Mouse (Mus musculus): Measurements from ENCODE around the gene Sdk1. TPM values are rescaled to one million over a fixed set of nuclear protein-coding genes. Genes with fewer than 3 reads are reported as not detected.

The Sdk1 gene
- total RNA-seq (2014; fragmentation: Nextera tagmentation) (not detected in 2 replicates), total RNA-seq (2017) (not detected in 2 replicates)

DNA sequence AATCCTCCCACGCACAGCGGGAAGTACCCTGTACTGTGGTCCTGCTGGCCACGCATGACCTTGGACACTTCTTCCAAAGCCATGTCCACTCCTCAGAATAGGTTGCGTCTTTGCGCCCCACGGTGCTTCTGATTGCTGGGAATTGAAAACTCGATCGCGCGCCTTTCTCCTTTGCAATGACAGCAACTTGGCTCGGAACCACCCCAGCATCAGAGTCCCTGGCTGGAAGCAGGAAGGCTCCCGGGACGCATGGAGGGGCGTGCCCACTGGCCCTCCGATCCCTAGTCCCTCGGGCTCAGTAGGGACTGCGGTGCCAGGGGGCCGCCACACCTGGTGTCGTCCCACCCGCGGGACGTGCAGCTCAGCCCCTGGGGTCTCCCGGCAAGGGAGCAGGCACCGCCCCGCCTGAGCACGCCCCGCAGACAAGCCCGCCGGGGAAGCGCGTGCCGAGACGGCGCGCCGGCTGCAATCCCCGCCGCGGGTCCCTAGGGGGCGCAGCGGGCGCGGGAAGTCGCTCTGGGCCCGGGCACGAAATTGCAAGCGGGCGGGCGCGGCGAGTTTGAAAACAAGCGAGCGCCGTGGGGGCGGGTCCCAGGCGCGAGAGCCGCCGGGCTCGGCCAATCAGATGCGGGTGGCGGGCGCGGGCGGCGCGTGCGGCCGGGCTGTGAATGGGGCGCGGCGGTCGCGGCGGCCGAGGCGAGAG is at the start of gene Sdk1:
Gene Sdk1 (plus strand): TSS at position 650 of the 703 bp plus-strand sequence.
- ATAC-seq (replicated peaks; ENCODE audit: low FRiP score, low TSS enrichment, poor library complexity, severe bottlenecking) = peak; percentile 88

DNA sequence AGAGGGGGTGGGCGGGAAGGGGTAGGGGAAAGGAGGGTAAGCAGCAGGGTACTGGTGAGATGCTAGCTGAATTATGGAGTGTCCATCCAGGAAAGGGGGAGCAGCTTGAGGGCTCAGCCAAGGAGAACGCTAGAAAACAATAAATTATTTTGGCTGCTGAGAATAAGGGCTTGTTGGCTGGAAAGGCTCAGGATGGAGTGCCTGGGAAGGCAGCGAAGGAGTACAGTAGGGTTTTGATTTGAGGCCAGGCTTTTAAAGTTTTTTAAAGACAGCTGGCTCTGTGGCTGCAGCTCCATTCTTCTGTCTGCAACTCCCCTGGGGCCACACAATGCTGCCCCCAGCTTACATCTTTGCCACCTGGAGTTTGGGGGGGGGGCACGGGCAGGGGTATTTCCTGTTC is 44.0 kb upstream of the Sdk1 start:
- no peak for ATAC-seq (replicated peaks; ENCODE audit: low FRiP score, low TSS enrichment, poor library complexity, severe bottlenecking)

DNA sequence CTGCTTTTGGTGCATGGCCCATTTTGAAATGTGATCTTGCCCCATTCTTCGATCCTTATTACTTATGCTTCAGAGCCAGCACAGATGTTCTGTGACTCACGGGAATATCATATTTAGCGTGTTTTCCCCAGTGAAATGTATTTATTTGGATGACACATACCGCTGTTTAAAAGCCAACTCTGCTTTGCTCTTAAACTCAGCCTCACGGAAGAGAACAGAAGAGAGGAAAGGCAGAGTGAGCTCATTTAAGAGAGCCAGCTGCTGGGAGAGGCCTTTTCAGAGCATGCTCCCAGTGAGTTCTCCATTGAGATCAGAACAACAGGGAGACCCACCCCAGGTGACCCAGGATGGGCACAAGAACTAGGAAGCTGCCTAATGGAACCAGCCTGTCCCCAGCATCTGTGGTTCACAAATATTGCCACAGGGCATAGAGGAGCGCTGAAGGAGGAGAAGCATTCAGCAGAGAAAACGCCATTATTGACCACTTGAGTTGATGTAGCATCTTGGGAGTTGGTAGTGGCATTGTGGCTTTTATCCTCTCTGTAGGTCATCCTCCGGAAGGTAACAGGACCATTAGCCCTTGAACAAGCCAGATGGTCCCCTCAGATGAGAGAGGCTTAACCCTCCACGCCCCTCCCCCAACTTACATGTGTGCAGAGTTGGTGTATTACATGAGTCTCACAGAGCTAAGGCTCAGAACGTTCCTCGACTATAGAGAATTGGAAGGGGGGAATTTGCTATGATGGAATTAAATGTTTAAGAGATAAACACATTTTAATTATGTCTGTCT is 38.8 kb upstream of the Sdk1 start:
- ATAC-seq (replicated peaks; ENCODE audit: low FRiP score, low TSS enrichment, poor library complexity, severe bottlenecking) = no peak

DNA sequence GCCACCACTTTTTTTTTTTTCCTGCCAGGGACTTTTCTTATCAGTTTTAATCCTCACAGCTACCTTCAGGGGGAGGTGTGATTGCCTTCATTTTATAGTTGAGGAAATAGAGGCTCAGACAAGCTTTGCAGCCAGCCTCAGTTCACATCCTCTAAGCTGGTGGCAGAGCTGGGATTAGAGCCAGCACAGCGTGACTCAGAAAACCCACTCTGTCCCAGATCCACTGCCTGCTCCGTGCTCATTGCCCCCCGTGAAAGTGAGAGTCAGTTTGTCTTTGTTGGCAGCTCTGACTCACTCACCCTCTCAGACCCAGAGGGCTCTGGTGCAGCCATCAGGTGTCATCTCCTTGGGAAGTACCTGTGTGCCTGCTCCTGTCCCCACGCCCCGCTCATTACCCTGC is 34.2 kb upstream of the Sdk1 start:
- ATAC-seq (replicated peaks; ENCODE audit: low FRiP score, low TSS enrichment, poor library complexity, severe bottlenecking) = no peak

DNA sequence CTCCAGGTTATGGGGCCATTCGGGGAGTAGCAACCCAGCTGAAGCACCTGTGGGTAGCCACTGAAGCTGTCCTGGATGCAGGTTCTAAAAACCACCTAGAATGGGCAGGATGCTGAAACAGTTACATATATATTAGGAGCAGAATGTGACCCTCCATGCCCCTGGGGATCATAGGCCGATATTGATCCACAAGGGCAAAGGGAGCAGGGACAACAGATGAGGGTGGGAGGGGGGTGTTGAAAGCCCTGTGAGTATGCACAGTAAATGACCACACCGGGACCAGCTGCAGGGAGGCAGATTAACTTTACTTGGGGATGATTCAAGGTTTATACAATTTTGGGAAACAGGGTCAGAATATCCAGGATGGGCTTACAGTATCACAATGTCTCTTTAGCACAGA is 16.0 kb upstream of the Sdk1 start:
- ATAC-seq (replicated peaks; ENCODE audit: low FRiP score, low TSS enrichment, poor library complexity, severe bottlenecking) = no peak

DNA sequence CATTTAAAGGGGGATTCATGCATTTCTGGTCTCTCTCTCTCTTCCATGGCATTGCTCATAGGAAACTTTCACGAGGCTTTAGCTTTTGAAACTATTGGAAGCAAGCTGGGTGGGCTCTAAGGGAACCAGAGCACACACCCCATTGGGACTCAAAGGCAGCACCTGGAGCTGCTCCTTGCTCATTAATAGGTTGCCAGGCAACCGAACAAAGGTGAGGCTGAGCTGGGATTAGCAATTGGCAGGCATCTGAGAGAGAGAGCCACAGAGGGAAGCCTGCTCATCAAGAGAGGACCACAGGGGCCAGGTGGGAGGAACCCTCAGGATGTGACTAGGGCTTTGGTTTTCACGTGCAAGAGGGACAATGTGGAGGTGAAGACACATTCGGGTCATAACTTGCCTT is 7.0 kb upstream of the Sdk1 start:
- no peak for ATAC-seq (replicated peaks; ENCODE audit: low FRiP score, low TSS enrichment, poor library complexity, severe bottlenecking)

DNA sequence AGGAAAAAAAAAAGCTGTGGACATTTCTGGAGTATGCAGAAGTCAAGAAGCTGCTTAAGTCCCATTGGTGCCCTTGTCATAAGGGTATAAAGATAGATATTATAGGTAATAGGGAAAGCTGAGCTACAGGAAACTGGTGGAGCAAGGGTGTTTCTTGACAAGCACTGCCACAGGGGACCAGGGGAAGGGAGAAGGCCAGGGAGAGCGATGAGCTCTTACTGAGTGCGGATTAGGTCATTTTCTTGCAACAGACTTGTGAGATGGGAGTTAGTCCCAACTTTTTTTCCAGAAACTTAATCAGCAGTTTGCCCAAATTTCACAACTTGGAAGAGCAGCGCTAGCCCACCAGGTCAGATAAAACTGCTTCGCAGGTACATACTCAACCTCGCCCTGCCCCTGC is 1.9 kb upstream of the Sdk1 start:
- no peak for ATAC-seq (replicated peaks; ENCODE audit: low FRiP score, low TSS enrichment, poor library complexity, severe bottlenecking)

DNA sequence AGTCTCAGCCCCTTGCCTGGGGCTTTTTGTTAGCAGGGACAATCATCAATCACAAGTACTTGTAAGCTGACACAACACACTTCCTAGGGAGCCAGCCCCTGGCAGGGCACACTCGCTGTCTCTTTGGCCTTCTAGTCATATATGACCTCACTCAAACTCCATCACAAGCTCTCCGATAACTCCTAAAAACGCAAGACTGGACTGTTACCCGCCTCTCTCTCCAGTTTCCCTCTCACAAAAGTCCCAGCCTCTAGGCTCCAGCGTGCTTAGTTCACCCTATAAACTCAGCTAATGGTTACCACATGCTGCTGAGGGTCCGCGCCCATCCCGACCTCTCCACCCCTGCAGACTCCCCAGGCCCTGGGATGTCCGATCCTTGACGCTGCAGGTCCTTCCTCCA is 849 bp upstream of the Sdk1 start:
- ATAC-seq (replicated peaks; ENCODE audit: low FRiP score, low TSS enrichment, poor library complexity, severe bottlenecking) = no peak

DNA sequence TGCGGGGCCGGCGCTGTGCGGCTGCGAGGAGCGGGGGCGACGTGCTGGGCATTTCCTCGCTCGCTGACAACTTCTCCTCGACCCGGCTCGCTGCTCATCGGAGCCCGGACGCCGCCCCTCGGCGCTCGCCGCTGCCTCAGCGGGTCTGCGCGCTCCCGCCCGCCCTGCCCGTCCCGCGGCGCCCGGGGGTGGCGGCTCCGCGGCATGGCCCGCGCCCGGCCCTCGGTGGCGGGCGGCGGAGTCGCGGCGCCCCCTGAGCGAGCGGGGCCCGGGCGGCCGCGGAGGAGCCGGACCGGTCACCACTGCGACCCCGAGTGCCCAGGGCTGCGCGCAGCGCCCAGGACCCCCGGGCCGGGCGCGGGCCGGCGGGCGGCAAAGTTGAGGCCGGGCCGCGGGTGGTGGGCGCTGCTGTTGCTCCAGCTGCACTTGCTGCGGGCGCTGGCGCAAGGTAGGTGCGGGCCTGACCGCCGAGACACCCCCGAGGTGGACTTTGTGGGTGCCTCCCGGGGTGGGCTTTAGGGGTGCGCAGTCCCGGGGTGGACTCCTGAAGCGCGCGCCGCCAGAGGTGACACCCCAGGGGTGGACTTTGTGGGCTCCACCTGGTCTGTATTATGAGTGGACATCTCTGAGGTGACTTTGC is 475 bp downstream of the Sdk1 start:
- ATAC-seq (replicated peaks; ENCODE audit: low FRiP score, low TSS enrichment, poor library complexity, severe bottlenecking) = no peak

DNA sequence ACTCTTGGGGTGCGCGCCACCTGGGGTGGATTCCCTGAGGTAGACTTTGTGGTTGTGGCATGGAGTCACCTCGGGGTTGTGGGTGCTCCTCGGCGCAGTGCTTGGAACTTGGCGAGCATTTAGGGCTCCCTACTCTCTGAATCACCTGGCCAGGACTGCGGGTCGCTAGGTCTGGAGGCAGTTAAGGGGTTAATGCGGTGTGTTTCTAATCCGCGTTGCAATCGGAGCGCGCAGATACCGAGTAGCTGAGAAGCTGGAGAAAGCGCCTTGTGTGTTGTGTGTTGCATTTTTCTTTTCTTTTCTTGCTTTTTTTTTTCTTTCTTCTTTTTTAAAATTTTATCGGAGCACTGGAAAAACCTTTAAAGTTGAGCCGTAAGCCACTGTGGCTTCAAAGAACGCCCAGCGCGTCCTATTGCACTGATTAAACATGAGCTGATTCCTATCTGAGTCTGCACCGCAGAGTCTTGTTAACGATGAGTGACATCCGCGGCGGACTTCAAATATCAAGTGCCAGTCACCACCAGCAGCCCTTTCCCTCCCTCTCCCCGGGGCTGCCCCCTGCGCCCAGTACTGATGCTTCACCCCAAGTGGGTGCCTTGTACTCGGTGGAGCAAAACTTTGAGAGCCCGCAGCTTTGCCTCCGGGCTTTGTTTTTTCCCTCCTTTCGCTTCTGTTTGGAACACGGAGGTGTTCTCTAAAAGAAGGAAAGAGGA is 2.1 kb downstream of the Sdk1 start:
- ATAC-seq (replicated peaks; ENCODE audit: low FRiP score, low TSS enrichment, poor library complexity, severe bottlenecking) = no peak

DNA sequence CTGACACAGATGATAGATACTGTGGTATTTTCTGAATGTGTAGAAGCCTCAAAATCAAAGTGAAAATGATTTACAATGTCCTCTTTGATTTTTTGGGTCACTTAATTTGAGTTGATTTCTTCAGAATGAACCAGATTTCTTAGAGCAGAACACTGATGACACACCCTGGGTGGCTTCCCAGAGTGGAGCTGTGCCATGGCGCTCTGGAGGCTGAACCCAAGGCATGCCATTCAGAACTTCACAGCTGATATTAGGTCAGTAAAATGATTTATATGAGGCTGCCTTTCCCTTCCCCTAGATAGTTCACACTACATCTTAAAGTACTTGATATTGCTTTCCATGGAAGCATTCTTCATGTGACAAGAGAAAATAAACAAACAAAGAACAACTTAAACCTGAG is 23.0 kb downstream of the Sdk1 start:
- ATAC-seq (replicated peaks; ENCODE audit: low FRiP score, low TSS enrichment, poor library complexity, severe bottlenecking) = no peak

DNA sequence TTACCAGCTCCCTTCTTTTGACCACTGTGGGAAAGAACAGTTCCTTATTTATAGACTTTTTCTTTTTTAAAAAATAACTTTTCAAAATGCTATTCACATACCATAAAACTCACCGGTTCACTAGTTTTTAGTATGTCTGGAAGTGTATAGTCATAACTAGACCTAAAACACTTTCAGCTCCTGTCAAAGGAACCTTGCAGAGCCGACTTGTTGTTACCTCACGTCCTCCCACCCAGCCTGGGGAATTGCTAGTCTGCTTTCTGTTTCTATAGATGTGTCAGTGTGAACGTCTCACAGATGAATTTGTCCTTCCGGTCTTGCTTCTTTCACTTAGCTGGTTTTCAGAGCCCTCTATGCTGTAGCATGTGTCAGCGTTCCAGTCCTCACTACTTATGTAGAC is 35.8 kb downstream of the Sdk1 start:
- no peak for ATAC-seq (replicated peaks; ENCODE audit: low FRiP score, low TSS enrichment, poor library complexity, severe bottlenecking)

DNA sequence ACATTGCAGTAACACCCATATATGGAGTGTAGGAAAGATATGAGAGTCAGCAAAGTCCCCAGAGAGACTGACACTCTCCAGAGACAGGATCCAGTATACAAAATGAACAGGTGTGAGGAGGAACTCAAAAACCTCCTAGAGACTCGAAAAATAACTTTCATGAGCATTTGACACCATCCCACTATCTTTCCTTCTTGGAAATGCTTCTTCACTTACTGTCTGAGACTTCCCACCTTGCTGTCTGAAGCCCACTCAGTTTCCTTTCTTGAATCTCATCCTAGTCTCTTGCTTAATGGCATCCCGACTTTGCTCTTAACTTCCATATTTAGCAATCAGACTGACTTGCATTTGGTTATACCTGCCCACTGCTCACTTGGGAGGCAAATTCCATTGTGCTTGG is 40.5 kb downstream of the Sdk1 start:
- ATAC-seq (replicated peaks; ENCODE audit: low FRiP score, low TSS enrichment, poor library complexity, severe bottlenecking) = no peak

DNA sequence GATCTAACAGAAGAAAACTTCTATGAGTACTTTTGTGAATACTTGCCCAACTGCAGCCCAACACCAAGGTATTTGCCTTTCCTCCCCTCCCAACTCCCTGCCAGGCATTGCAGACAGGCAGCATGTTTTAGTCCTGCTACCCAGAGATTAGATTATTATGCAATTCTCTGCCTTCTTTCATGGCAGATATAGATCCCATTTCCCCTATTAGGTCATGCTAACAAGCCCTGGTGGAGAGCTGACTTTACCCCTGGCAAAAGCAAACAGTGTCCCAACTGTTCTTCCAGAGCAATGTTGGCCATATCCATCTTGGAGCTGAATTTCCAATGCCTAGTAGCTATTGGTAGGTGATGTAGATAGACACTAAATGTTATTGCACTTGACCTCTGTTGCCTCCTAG is 48.3 kb downstream of the Sdk1 start:
- ATAC-seq (replicated peaks; ENCODE audit: low FRiP score, low TSS enrichment, poor library complexity, severe bottlenecking) = no peak

DNA sequence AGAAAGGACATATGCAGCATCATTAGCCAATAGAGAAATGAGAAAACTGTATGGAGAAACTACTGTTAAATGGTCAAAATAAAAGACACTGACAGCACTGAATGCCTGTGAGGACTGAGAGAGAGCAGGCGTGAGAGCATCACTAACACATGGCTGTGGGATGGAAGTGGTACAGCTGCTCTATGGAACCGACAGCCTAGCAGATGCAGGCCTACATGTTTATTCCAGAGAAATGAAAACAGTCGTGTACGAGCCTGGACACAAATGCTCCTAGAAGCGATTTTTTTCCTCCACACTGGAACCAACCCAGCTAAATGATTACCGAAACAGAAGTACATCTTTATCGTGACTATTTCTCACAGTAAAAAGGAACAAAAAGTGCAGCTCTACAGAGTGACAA is 54.0 kb downstream of the Sdk1 start:
- no peak for ATAC-seq (replicated peaks; ENCODE audit: low FRiP score, low TSS enrichment, poor library complexity, severe bottlenecking)

DNA sequence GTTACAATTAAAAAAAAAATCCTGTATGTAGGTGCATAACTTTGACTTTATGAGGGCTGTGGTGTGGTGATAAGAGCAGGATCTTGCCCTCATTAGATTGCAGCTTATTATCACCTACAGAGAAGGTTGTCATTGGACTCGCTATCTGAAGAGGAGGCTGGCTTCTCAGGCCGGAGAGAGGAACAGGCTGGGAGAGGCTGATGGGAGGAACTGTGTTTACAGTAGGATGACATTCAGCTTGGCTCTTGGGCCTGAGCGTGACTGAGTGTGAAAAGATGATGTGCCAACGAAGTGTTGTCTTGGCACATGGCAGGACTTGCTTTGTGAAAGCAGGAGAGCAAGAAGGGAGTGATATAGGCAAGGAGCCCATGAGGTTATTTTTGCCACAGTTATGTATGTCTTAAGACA is 61.0 kb downstream of the Sdk1 start:
- ATAC-seq (replicated peaks; ENCODE audit: low FRiP score, low TSS enrichment, poor library complexity, severe bottlenecking) = peak; percentile 71; the same call in 1 of the 2 replicates

DNA sequence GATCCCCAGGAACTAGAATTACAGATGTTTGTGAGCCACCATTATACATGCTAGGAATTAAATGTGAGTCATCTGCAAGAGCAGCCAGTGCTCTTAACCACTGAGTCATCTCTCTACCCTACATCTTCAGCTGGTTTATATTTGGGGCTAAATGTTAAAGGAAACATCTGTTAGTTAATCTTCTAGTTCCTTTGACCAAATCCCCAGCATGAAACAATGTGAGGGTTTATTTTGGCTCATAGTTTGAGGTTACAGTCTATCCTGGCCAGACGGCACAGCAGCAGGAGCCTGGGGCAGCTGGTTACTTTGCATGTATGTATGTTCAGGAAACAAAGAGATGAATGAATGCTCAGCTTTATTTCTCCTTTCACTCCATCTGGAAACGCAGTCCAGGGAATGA is 62.5 kb downstream of the Sdk1 start:
- no peak for ATAC-seq (replicated peaks; ENCODE audit: low FRiP score, low TSS enrichment, poor library complexity, severe bottlenecking)

DNA sequence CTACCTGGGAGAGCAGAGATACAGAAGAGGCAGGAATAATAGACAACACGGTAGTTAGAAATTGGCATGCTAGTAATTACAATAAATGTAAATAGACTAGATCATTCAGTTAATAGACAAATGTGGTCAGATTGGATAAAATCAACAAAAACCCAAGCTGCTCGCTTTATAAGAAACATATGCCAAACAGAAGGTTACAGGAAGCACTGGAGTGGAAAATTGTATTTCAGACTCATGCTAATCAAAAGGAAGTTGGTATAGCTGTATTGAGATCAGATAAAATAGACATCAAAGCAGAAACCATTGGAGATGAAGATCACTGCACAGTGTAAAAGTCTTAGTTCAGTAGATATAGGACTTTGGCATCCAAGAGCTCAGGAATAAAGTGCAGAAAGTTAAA is 63.4 kb downstream of the Sdk1 start:
- no peak for ATAC-seq (replicated peaks; ENCODE audit: low FRiP score, low TSS enrichment, poor library complexity, severe bottlenecking)

DNA sequence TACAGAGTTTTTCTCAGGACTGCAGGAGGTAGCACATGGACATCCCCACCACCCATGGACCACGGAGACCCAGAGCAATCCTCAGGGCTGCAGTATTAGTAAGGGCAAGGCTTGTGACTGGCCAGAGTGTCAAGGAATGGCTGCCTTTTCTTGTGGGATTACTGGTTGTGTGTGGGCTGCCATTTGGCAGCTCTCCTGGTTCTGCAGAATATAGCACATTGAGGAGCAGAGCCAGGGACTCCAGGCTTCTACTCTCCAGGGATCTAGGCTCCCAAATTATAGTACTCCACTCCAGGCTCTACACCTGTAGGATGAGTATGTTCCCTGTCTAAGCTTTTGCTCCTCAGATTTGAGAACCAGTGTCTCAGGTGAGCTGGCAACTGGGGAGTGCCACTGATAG is 69.4 kb downstream of the Sdk1 start:
- ATAC-seq (replicated peaks; ENCODE audit: low FRiP score, low TSS enrichment, poor library complexity, severe bottlenecking) = no peak

DNA sequence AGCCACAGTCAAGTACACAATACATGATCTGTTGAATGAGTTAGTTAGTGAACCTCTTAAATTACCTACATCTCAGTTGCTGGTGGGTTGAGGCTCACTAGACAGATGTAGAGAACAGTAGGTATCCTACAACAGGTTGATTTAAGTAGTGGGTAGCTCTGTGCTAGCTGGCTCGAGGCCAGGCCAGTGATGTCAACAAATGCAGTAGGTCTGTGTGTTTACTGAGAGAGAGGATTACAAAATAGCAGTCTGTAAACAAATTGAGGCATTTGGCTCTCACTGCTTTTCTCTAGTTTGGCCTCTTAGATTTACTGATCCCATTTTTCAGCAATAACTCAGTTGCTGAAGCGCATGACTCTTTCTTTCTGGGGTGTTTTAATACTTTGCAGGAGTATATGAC is 70.5 kb downstream of the Sdk1 start:
- no peak for ATAC-seq (replicated peaks; ENCODE audit: low FRiP score, low TSS enrichment, poor library complexity, severe bottlenecking)
